ENCODE assay signal across 16 mouse cellular contexts in genomic region chr11:117820173-117820572, GRCm38 (mm10). TPM values are rescaled to one million over a fixed set of nuclear protein-coding genes. Genes with fewer than 3 reads are reported as not detected.
"Had no signal": no experiment of that assay in that cellular context is flagged by ENCODE, and none has a peak within 500 bp of the region (broad histone marks: within the 10 kb centered on the region; RNA-seq: fewer than 3 reads in every experiment).

No protein-coding gene starts in this region.

- H3K4me3 ChIP-seq: layer of hippocampus, adult 2 months; limb, embryonic 13.5 days; liver, embryonic 15.5 days; midbrain, embryonic 13.5 days had no signal

- H3K27me3 ChIP-seq: limb, embryonic 13.5 days; liver, embryonic 15.5 days; midbrain, embryonic 13.5 days had no signal

- ATAC-seq: lung, postnatal 0 days; midbrain, embryonic 13.5 days had no signal

- DNase-seq: kidney, postnatal 10 days; kidney, postnatal 4 days; lung, adult 2 months; lung, postnatal 36 days; right cerebral cortex, postnatal 25 days; thymus, postnatal 4 days had no signal

- H3K4me2 ChIP-seq: limb, embryonic 13.5 days; liver, embryonic 11.5 days; liver, embryonic 15.5 days; midbrain, embryonic 13.5 days had no signal

- H3K9me3 ChIP-seq: limb, embryonic 13.5 days; liver, embryonic 15.5 days; midbrain, embryonic 13.5 days had no signal

- H3K27ac ChIP-seq: layer of hippocampus, adult 2 months; limb, embryonic 13.5 days; midbrain, embryonic 13.5 days had no signal

- H3K9ac ChIP-seq: liver, embryonic 15.5 days; midbrain, embryonic 13.5 days had no signal

RNA-seq across cellular contexts. Expression of gene Gm20708, which starts 10.7 kb away (rescaled TPM):
- total RNA-seq: midbrain, postnatal 0 days had no signal
- polyA plus RNA-seq: lung, adult 2 months had no signal

RNA-seq across cellular contexts. Expression of gene 6030468B19Rik, which starts 22.7 kb away (rescaled TPM):
- total RNA-seq: layer of hippocampus, postnatal 10 days; left cerebral cortex, postnatal 36 days; midbrain, postnatal 0 days had no signal
- polyA plus RNA-seq: lung, postnatal 0 days; midbrain, embryonic 13.5 days; midbrain, postnatal 0 days; neural tube, embryonic 14.5 days had no signal
